Mouse (Mus musculus) left cerebral cortex, adult 2 months (tissue): ENCODE results near the gene Fkbpl. TPM values are rescaled to one million over a fixed set of nuclear protein-coding genes. Genes with fewer than 3 reads are reported as not detected.

ENCODE experiments used
- DNase-seq, 2 experiments: peaks; one replicate each; pipeline ENCODE4 v3.0.0; 2021 to 2022; ENCODE audit warnings: low spot score in 2 of 2, mixed read lengths in 1 of 2; ENCODE audit errors: extremely low spot score in 1 of 2
- H3K27ac ChIP-seq: fragments of 200-600 bp; 2 replicates; pipeline ENCODE4 v1.8.1; 2022
- H3K4me3 ChIP-seq: fragments of 200-600 bp; 2 replicates; pipeline ENCODE4 v1.8.1; 2022
- CTCF ChIP-seq: fragments of 200-600 bp; IDR thresholded peaks from 2 replicates; pipeline ENCODE4 v1.8.1; 2022; ENCODE audit warnings: antibody characterized with exemption, mild to moderate bottlenecking, moderate library complexity
- intact Hi-C: fragments of 180-260 bp; cut with DNase I; formaldehyde crosslinking; loops from one replicate; pipeline ENCODE4 v1.15.1; 2025
- total RNA-seq, 2 experiments: library from RNA; stranded (reverse); gene quantifications; 2 replicates each; pipeline ENCODE4 v1.2.3; 2021

Fkbpl gene
- total RNA-seq, 2 experiments from 2014 or later = 10.9 to 16.9 TPM

GRCm38 (mm10) chr17:34627943-34628643 is 16.5 kb upstream of the Fkbpl start, which contains the start of gene Ppt2:
Gene Ppt2 (minus strand): TSS chr17:34628510.
- DNase-seq = peak; percentile 53
- no peak for TF ChIP-seq CTCF
- Histone ChIP-seq H3K4me3 (peak within 1 kb of the TSS; percentile 68), H3K27ac (peak within 1 kb of the TSS; percentile 97)
- intact Hi-C loops = loop anchor here (1.0 to 10.0 kb wide), 2 partner anchors 16 to 617 kb away; partner anchors contain the start of genes Ddx39b and Fkbpl

- no peak for TF ChIP-seq CTCF
- intact Hi-C loops = loop anchor here (10.0 kb wide), 1 partner anchor 616 kb away; the partner anchor contains the start of gene Ddx39b
- peak overlapping the region; percentile 97 for H3K27ac ChIP-seq
- DNase-seq = no peak
- H3K4me3 ChIP-seq = peak overlapping the region; percentile 68
These were observed 16.0 kb upstream of the Fkbpl start for GRCm38 (mm10) chr17:34628644-34628967.

GRCm38 (mm10) chr17:34629221-34629751 is 15.3 kb upstream of the Fkbpl start, which contains the start of gene Prrt1:
Gene Prrt1 (plus strand): TSS chr17:34629533.
- TF ChIP-seq CTCF = no peak
- peak within 1 kb of the TSS; percentile 68 for H3K4me3 ChIP-seq
- DNase-seq = peak; percentile 60 to 67
- intact Hi-C loops = loop anchor here (10.0 kb wide), 1 partner anchor 616 kb away; the partner anchor contains the start of gene Ddx39b
- peak within 1 kb of the TSS; percentile 97 for H3K27ac ChIP-seq

DNA sequence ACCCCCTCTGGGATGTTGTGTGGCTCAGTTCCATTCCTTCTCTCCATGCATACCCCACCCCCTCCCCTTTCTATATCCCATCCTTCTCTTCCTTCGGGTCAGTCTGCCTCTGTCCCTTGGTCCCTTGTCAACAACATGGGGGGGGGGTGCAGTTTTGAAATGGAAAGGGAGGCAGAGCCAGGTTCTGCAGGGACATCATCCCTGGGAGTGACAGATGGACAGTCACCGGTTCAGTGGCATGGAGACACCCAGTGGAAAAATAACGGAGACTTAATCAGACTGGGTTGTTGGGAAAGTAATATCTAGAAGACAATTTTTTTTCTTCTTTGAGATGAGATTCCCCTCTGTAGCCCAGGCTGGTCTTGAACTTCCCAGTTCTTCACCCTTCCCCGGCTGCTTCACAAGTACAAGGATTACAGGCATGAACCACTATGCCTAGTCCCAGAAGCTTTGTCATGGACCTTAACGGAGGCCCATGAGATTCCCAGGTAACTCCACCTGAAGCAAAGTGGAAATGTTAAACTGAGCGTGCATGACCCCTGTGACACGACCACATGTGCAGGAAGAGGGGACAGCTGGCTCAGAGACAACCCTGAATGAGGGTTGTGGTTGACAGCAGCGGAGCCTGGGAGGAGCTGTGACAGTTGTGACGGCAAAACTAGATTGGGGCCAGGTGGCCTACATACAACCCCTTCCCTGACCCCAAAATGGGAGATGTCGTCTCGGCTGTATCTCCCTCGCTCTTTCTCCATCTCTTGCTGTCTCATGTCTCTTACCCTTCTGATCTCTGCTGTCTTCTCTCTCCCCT is 14.6 kb upstream of the Fkbpl start:
- intact Hi-C loops = loop anchor here (10.0 kb wide), 1 partner anchor 615 kb away; the partner anchor contains the start of gene Ddx39b
- Histone ChIP-seq H3K4me3 (peak overlapping the region; percentile 68), H3K27ac (peak overlapping the region; percentile 97)
- TF ChIP-seq CTCF = no peak
- DNase-seq = no peak

- intact Hi-C loops = no loop called here
- peak overlapping the region; percentile 97 for H3K27ac ChIP-seq
- peak in 1 of 2 experiments; percentile 65 for DNase-seq
- peak overlapping the region; percentile 68 for H3K4me3 ChIP-seq
- TF ChIP-seq CTCF = no peak
These were observed 13.7 kb upstream of the Fkbpl start for GRCm38 (mm10) chr17:34630761-34631301.

- TF ChIP-seq CTCF = no peak
- peak overlapping the region; percentile 97 for H3K27ac ChIP-seq
- peak overlapping the region; percentile 68 for H3K4me3 ChIP-seq
- intact Hi-C loops = no loop called here
- DNase-seq = no peak
These were observed 12.9 kb upstream of the Fkbpl start for GRCm38 (mm10) chr17:34631647-34632046.

- peak; percentile 83 to 84 for DNase-seq
- no peak for TF ChIP-seq CTCF
- intact Hi-C loops = no loop called here
- H3K27ac ChIP-seq = peak overlapping the region; percentile 97
- H3K4me3 ChIP-seq = peak overlapping the region; percentile 68
These were observed 12.3 kb upstream of the Fkbpl start for GRCm38 (mm10) chr17:34632261-34632691.

GRCm38 (mm10) chr17:34635671-34636070 is 8.9 kb upstream of the Fkbpl start:
- intact Hi-C loops = no loop called here
- H3K4me3 ChIP-seq = no peak overlapping the region
- no peak overlapping the region for H3K27ac ChIP-seq
- no peak for TF ChIP-seq CTCF
- no peak for DNase-seq

DNA sequence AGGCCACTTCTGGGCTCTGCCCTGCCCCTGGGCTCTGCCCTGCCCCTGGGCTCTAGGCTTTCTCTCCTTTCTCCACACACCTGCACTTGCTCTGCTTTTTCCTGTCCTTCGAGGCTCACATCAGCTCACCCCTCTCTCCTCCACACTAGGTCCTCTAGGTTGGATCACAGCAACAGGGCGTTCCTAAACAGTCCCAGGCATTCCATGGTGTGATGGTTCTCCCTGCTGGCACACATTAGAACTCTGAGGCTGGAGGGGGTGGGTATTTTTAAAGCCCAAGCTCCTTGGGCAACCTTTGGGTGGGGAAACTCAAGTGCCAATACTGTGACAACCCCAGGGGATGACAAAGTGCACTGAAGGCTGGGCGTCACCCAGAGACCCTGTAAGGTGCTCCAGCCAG is 7.1 kb upstream of the Fkbpl start:
- no peak for DNase-seq
- intact Hi-C loops = no loop called here
- Histone ChIP-seq H3K27ac (no peak overlapping the region), H3K4me3 (no peak overlapping the region)
- no peak for TF ChIP-seq CTCF

GRCm38 (mm10) chr17:34639461-34640255 is 4.9 kb upstream of the Fkbpl start:
- intact Hi-C loops = no loop called here
- H3K4me3 ChIP-seq = no peak overlapping the region
- no peak for DNase-seq
- H3K27ac ChIP-seq = peak overlapping the region; percentile 38; the same call in 1 of the 2 replicates
- no peak for TF ChIP-seq CTCF
